Mouse (Mus musculus): ENCODE measurements around the gene Ccdc12. TPM values are rescaled to one million over a fixed set of nuclear protein-coding genes. Genes with fewer than 3 reads are reported as not detected.

The Ccdc12 gene
- polyA plus RNA-seq, 1 experiment from 2014 or later, result 200 TPM

- Histone ChIP-seq H3K4me1 (ENCODE audit: insufficient read depth, low read depth, low read length) (peaks cover 10% of the 10 kb centered on the region; the same call in 1 of the 2 replicates), H3K27ac (ENCODE audit: low read length) (peak overlapping the region; percentile 89), H3K4me2 (replicated peaks; ENCODE audit: low read depth, low read length) (peak overlapping the region; percentile 94), H3K9ac (replicated peaks; ENCODE audit: low read depth) (peak overlapping the region; percentile 46; the same call in 1 of the 2 replicates), H3K27me3 (replicated peaks; ENCODE audit: insufficient read depth, low read length) (no peaks in the 10 kb centered on the region), H3K4me3 (ENCODE audit: low read depth, low read length) (peak overlapping the region; percentile 53), H3K9me3 (ENCODE audit: low read length) (no peaks in the 10 kb centered on the region), H3K36me3 (ENCODE audit: insufficient read depth, low read length) (peaks cover 19% of the 10 kb centered on the region; the same call in 1 of the 2 replicates)
- TF ChIP-seq CTCF (IDR thresholded peaks at IDR 0.05), result no peak
- TF ChIP-seq EP300 (IDR thresholded peaks at IDR 0.05), result no peak
- ATAC-seq (no peak), DNase-seq (ENCODE audit: low spot score) (no peak)
- WGBS, result 33% methylated on average over 8 of the region's 8 CpGs
Observed at GRCm38 (mm10) chr9:110623416-110624195, 32.7 kb upstream of the Ccdc12 start.

DNA sequence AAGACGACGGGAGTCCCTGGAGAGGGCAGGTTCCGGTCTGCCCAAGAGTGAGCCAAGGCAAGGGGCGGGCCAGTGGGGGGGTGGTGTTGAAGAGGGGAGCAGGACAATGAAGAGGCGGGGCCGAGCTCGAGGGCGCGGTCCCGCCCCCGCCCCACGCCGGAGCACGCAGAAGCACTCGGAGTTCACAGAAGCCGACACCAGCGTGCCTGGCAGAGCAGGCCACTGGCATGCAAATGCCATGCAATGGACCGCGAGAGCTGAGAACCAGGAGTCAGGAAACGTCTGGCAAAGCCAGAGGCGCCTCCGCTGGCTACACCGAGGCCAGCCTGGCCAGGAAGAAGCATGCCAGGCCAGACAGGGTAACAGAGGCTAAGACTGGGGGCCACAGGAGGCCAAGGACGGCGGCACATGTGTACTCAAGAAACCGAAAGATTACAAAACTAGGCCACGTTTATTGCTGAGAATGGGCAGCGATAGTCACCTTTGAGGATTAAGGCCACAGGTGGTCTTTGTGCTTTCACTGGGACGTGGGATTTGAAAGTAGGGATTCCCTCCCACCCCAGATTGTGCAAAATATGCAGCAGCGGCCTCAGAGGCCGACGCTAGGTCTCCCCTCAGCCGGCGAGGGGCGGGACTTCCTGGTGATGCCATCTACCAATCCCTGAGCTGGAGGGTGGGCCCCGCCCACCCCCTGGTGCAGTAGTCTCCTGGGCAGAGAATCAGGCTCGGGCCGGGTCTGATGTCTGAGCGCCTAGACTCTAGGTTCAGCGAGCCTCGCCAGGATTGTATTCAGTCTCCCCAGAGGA lies 31.7 kb upstream of the Ccdc12 start, which contains the start of gene Nradd:
TSS of gene Nradd (minus strand) at position 92 of the 806 bp plus-strand sequence.
- Histone ChIP-seq H3K4me2 (replicated peaks; ENCODE audit: low read depth, low read length) (peak within 1 kb of the TSS; percentile 94), H3K9me3 (ENCODE audit: low read length) (no peaks in the 10 kb centered on the region), H3K4me1 (ENCODE audit: insufficient read depth, low read depth, low read length) (peaks cover 10% of the 10 kb centered on the region; the same call in 1 of the 2 replicates), H3K27ac (ENCODE audit: low read length) (peak within 1 kb of the TSS; percentile 89), H3K27me3 (replicated peaks; ENCODE audit: insufficient read depth, low read length) (no peaks in the 10 kb centered on the region), H3K36me3 (ENCODE audit: insufficient read depth, low read length) (0 out of 2 replicates have a peak, but pooled peaks cover 12% of the 10 kb centered on the region), H3K9ac (replicated peaks; ENCODE audit: low read depth) (peak within 1 kb of the TSS; percentile 46; the same call in 1 of the 2 replicates), H3K4me3 (ENCODE audit: low read depth, low read length) (peak within 1 kb of the TSS; percentile 53)
- no peak for TF ChIP-seq EP300 (IDR thresholded peaks at IDR 0.05)
- TF ChIP-seq CTCF (IDR thresholded peaks at IDR 0.05), result peak; percentile 7; the same call in 1 of the 2 replicates
- peak; percentile 92 for ATAC-seq
- 3% methylated on average over 40 of the region's 41 CpGs for WGBS
- peak; percentile 96 for DNase-seq (ENCODE audit: low spot score)

DNA sequence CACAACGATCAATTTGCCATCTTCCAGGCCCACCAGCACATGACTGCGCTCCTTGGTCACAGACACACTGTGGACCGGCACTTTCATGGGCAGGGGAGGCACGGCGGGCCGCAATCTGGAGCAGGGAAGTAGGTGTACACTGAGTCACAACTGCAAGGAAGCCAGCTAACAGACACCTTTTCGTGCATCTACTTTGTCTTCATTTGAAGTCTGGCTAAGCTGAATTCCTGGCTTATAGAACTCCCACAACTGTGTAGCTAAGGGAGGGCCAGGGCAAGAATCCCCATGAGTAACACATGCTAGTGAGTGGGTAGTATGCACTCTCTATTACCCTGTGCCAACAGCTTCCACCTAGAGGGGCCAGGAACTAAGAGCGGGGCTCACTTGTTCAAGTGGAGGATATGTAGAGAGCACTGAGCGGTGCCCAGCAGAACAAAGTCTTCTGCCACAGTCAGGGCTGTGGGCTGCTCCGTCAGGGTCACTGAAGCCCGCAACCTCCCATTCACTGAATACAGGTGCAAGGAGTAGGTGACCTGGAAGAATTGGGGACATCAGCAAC lies 30.9 kb upstream of the Ccdc12 start:
- Histone ChIP-seq H3K36me3 (ENCODE audit: insufficient read depth, low read length) (peaks cover 13% of the 10 kb centered on the region; the same call in 1 of the 2 replicates), H3K9ac (replicated peaks; ENCODE audit: low read depth) (no peak overlapping the region; the same call in 1 of the 2 replicates), H3K9me3 (ENCODE audit: low read length) (no peaks in the 10 kb centered on the region), H3K4me2 (replicated peaks; ENCODE audit: low read depth, low read length) (peak overlapping the region; percentile 94), H3K27ac (ENCODE audit: low read length) (peak overlapping the region; percentile 89), H3K27me3 (replicated peaks; ENCODE audit: insufficient read depth, low read length) (no peaks in the 10 kb centered on the region), H3K4me1 (ENCODE audit: insufficient read depth, low read depth, low read length) (peaks cover 10% of the 10 kb centered on the region; the same call in 1 of the 2 replicates), H3K4me3 (ENCODE audit: low read depth, low read length) (peak overlapping the region; percentile 53)
- DNase-seq (ENCODE audit: low spot score) (no peak), ATAC-seq (no peak)
- TF ChIP-seq CTCF (IDR thresholded peaks at IDR 0.05) (no peak), EP300 (IDR thresholded peaks at IDR 0.05) (no peak)
- WGBS, result 74% methylated on average over 11 of the region's 11 CpGs

- no peak overlapping the region for H3K9ac ChIP-seq (replicated peaks; ENCODE audit: low read depth)
- DNase-seq (ENCODE audit: low spot score), result no peak
- H3K4me1 ChIP-seq (ENCODE audit: insufficient read depth, low read depth, low read length), result peaks cover 2% of the 10 kb centered on the region; the same call in 1 of the 2 replicates
- H3K4me3 ChIP-seq (ENCODE audit: low read depth, low read length), result no peak overlapping the region
- ATAC-seq, result no peak
- no peaks in the 10 kb centered on the region for H3K9me3 ChIP-seq (ENCODE audit: low read length)
- no peak overlapping the region for H3K4me2 ChIP-seq (replicated peaks; ENCODE audit: low read depth, low read length)
- no peaks in the 10 kb centered on the region for H3K27me3 ChIP-seq (replicated peaks; ENCODE audit: insufficient read depth, low read length)
- no peak for TF ChIP-seq EP300 (IDR thresholded peaks at IDR 0.05)
- TF ChIP-seq CTCF (IDR thresholded peaks at IDR 0.05), result no peak
- H3K27ac ChIP-seq (ENCODE audit: low read length), result no peak overlapping the region
- peaks cover 19% of the 10 kb centered on the region; the same call in 1 of the 2 replicates for H3K36me3 ChIP-seq (ENCODE audit: insufficient read depth, low read length)
- WGBS, result 81% methylated on average over 15 of the region's 15 CpGs
Observed at GRCm38 (mm10) chr9:110630171-110630570, 26.1 kb upstream of the Ccdc12 start.

DNA sequence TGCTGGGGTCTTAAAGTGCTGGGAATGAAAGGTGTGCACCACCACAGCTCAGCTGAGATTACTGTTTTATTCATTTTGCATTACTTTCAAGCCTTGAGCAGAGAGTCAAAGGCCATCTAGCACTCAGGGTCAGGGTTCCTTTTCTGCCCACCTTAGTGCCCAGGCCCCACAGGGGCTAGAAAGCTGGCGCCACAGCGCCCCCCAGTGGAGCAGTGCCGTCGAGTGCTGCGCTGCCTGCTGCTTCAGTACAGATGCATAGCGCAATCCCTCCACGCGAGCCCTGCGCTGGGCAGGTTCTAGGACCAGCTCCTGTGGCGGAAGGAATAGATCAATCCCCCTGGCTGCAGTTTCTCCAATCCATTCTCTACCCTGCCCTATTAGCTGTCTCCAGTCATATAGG lies 25.1 kb upstream of the Ccdc12 start:
- peaks cover 19% of the 10 kb centered on the region; the same call in 1 of the 2 replicates for H3K36me3 ChIP-seq (ENCODE audit: insufficient read depth, low read length)

More for the DNA sequence above, 25.1 kb upstream of the Ccdc12 start:
- Histone ChIP-seq H3K9me3 (ENCODE audit: low read length) (no peaks in the 10 kb centered on the region), H3K4me1 (ENCODE audit: insufficient read depth, low read depth, low read length) (no peaks in the 10 kb centered on the region), H3K27me3 (replicated peaks; ENCODE audit: insufficient read depth, low read length) (no peaks in the 10 kb centered on the region), H3K27ac (ENCODE audit: low read length) (no peak overlapping the region), H3K4me2 (replicated peaks; ENCODE audit: low read depth, low read length) (no peak overlapping the region), H3K9ac (replicated peaks; ENCODE audit: low read depth) (no peak overlapping the region), H3K4me3 (ENCODE audit: low read depth, low read length) (no peak overlapping the region)
- DNase-seq (ENCODE audit: low spot score) (no peak), ATAC-seq (peak; percentile 44; the same call in 1 of the 2 replicates)
- 44% methylated on average over 10 of the region's 10 CpGs for WGBS
- TF ChIP-seq EP300 (IDR thresholded peaks at IDR 0.05), result no peak
- peak; percentile 76 for TF ChIP-seq CTCF (IDR thresholded peaks at IDR 0.05)

Measured in lung, postnatal 0 days (tissue).